Mouse (Mus musculus): Measurements from ENCODE around the gene Dstn. TPM values are rescaled to one million over a fixed set of nuclear protein-coding genes. Genes with fewer than 3 reads are reported as not detected.

Dstn gene
- polyA plus RNA-seq, 1 experiment, result 275 TPM

DNA sequence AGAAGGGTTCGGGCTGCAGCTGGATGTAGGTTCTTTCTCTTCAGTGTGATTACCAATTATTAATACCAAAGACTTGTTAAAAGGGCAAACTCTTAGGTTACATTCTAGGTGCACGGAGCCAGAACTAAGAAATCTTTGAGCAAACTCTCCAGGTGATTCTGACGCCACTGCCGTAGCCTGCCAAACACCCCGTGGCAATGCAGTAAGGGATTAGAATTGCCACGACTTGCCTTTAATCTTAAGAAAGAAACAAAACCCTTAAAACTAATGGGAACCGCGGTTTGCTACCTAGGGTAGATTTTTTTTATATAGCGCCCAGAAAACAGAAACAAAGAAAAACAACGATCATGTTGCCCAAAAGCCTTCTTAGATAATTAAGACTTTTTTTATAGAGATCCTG, 899 bp upstream of the Dstn start:
- DNase-seq (ENCODE audit: low read depth, low spot score), result no peak
- 5% methylated on average over 10 of the region's 10 CpGs for WGBS

GRCm38 (mm10) chr2:143915600-143916135, 548 bp downstream of the Dstn start:
- under 1% methylated on average over 32 of the region's 32 CpGs for WGBS
- DNase-seq (ENCODE audit: low read depth, low spot score), result no peak

DNA sequence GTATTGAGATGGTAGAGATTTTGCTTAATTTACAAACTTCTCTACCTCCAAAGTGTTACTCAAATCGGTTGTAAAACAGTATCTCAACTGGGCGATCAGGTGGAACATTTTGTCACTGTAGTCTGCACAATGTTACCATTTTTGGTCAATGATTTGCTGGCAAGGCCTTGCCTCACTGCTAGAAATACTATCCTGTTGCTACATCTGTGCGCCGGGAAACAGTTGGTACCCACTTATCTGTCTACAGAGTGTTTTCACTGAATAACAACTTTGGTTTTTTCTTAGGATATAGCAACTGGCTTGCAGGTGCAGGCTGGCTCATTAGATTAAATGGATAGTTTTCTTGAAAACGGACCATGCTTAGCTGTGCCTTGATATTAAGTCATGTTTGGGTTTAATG, 1.1 kb downstream of the Dstn start:
- DNase-seq (ENCODE audit: low read depth, low spot score), result no peak
- WGBS, result 2% methylated on average over 5 of the region's 5 CpGs

GRCm38 (mm10) chr2:143917622-143918021, 2.5 kb downstream of the Dstn start:
- DNase-seq (ENCODE audit: low read depth, low spot score), result no peak
- 21% methylated on average over 5 of the region's 5 CpGs for WGBS

- no peak for DNase-seq (ENCODE audit: low read depth, low spot score)
- WGBS, result 29% methylated on average over 4 of the region's 4 CpGs
Measured at GRCm38 (mm10) chr2:143918831-143919502, 3.8 kb downstream of the Dstn start.

- DNase-seq (ENCODE audit: low read depth, low spot score), result no peak
- WGBS, result 16% methylated on average over 7 of the region's 7 CpGs
Measured at GRCm38 (mm10) chr2:143924085-143924484, 9.0 kb downstream of the Dstn start.

GRCm38 (mm10) chr2:143925826-143926225, 10.7 kb downstream of the Dstn start:
- WGBS, result 85% methylated on average over 6 of the region's 6 CpGs
- DNase-seq (ENCODE audit: low read depth, low spot score), result no peak

- WGBS, result 13% methylated on average over 3 of the region's 3 CpGs
- no peak for DNase-seq (ENCODE audit: low read depth, low spot score)
Measured at GRCm38 (mm10) chr2:143929607-143930311, 14.6 kb downstream of the Dstn start.

DNA sequence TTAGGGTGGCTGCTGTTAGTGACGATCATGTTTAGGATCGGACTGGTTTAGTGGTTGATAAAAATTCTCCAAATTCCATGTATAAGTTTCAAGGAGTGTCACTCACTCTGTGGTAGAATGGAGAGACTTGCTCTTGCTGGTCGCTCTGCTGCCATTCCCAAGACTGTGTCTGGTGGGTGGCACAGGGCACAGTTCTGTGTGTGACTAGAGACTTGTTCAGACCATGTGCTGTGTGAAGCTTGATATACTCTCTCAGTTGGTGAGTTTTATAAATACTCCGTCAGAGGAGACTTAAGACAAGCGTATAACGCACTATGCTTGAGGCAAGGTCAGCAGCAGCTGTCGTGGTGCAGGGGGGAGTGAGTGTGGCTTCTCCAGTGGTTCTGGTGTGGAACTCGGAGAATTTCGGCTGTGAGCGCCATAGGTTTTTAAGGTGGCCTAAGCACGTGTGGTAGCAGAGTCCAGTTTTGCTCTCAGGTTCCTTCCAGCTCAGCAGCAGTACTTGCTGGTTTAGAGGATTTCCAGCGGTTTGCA, 17.3 kb downstream of the Dstn start:
- DNase-seq (ENCODE audit: low read depth, low spot score), result no peak
- 72% methylated on average over 12 of the region's 12 CpGs for WGBS

DNA sequence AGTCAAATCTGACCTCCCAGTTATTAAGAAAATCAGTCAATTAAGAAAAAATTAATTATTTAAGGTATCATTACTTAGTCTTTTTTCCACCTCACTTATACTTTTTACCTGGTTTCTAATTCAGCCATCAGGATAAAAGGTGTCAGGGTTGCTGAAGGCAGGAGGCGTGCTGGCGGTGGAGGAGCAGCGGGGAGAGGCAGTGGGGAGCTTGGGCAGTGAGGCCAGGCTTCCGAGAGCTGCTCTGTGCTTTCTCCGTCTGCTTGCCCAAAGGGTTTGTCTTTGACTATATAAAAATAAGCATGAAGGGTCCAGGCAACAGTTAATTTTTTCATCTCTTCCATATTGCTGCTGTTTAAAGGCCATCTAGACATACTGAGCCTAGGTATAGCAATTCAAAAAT, 18.4 kb downstream of the Dstn start:
- WGBS, result 88% methylated on average over 5 of the region's 5 CpGs

DNA sequence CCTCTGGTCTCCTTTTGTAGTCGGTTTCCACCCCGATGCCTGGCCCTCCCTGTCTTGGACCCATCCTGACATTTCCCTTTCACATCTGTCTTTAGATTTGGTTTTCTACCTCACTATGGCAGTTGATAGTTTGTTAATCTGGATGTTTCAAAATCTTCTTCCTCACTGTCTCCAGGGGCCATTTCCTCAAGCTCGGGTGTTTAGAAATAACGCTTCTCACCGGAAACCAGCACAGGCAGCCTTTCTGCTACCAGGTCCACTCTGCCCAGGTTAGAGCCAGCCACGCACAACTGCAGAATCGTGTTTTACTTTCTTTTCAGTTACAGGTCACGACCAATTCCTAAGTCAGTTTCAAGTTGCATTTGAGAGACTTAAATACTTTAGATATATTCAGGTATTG, 19.3 kb downstream of the Dstn start:
- DNase-seq (ENCODE audit: low read depth, low spot score), result no peak
- 79% methylated on average over 8 of the region's 8 CpGs for WGBS

More for the DNA sequence above, 18.4 kb downstream of the Dstn start:
- DNase-seq (ENCODE audit: low read depth, low spot score), result no peak

- WGBS, result 47% methylated on average over 2 of the region's 2 CpGs
- DNase-seq (ENCODE audit: low read depth, low spot score), result no peak
Measured at GRCm38 (mm10) chr2:143937861-143938260, 22.7 kb downstream of the Dstn start.

GRCm38 (mm10) chr2:143940406-143940805, 25.3 kb downstream of the Dstn start:
- DNase-seq (ENCODE audit: low read depth, low spot score), result no peak
- WGBS, result 92% methylated on average over 5 of the region's 5 CpGs

DNA sequence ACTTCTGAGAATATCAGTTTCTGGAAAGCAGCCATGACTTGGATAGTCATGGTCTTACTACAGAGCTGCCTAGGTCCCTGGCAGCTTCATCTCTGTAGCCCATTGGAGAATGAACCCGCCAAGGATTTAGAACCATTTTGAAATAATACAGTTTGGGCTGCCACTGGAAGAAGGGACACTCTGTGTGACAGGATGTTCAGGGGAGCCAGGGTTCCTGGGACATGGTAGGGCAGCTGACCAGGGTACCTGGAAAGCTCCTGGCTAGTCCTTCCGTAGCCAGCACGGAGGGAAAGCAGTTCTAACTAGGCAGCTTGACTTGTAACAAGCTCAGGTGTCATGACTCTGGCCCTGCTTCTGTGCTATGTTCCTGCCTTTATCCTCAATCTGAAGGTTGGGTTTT, 29.7 kb downstream of the Dstn start:
- DNase-seq (ENCODE audit: low read depth, low spot score), result no peak
- WGBS, result 90% methylated on average over 3 of the region's 3 CpGs

DNA sequence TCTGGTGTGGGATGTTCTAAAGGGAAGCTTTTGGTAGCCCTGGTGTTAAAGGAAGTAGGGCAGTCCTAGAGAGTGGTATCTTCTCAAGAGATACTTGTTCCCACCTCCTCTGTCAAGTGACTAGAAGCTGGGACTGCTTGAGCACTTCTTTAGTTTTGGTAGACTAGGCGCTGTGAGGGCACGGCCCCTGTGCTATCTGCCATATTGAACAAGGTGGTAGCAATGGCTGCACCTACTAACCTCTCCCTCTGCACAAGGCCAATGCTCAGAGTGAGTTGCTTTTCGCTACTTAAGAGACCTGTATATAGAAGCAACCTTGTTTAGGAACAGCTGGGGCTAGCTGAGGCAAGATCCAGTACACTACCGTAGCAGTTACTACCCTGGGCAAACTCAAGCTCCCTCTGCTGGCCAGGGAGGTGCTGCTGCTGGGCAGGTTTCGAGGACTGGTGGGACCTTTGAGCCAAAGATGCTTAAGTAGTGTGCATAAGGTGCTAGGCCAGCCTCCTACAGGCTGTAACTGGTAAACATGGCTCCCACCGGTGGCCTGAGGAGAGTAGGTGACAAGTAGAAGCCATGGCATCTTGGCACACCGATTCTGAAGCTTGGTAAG, 30.5 kb downstream of the Dstn start:
- peak; percentile 54 for DNase-seq (ENCODE audit: low read depth, low spot score)
- 64% methylated on average over 7 of the region's 7 CpGs for WGBS

DNA sequence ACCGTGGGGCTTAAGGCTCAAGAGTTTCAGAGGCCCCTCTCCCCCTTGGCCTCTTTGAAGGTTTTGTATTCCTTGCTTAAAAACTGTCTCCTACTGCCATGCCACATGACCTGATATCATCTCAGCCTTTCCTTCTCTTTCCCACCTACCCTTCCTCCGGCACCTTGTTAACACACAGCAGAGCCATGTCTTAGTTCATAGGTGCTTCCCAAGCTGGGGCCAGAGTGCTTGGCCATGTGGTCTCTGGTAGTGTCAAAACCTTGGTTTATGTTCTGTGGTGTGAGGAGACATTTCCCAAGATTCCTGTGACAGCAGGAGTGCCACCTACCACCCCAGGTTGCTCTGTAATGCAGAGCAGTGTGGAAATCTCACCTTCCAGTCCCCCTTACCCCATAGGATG, 31.3 kb downstream of the Dstn start:
- WGBS, result 73% methylated on average over 2 of the region's 2 CpGs
- DNase-seq (ENCODE audit: low read depth, low spot score), result no peak

GRCm38 (mm10) chr2:143947981-143948380, 32.9 kb downstream of the Dstn start:
- no peak for DNase-seq (ENCODE audit: low read depth, low spot score)
- WGBS, result 74% methylated on average over 3 of the region's 3 CpGs

- 82% methylated on average over 4 of the region's 4 CpGs for WGBS
- DNase-seq (ENCODE audit: low read depth, low spot score), result no peak
Measured at GRCm38 (mm10) chr2:143948416-143948815, 33.3 kb downstream of the Dstn start.

DNA sequence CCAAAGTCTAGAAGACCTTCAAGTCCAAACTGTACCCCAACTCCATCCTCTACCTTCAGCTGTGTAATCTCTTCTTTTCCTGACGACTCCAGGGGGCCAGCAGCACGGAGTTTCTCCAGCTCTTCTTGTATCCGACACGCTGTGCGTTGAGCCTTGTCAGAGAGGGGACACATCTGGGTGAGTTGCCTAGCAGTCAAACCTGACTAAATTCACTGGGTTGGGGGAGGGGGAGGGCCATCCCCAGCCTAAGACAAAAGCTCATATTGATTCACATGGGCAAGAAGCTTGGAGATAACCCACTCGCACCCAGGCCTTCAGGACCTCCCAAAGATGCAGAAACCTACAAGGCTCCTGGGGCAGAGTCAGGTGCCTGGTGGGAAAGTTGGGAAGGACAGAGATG, 34.1 kb downstream of the Dstn start:
- WGBS, result 93% methylated on average over 6 of the region's 6 CpGs

GRCm38 (mm10) chr2:143950290-143951027, 35.3 kb downstream of the Dstn start:
- no peak for DNase-seq (ENCODE audit: low read depth, low spot score)

More for the DNA sequence above, 34.1 kb downstream of the Dstn start:
- DNase-seq (ENCODE audit: low read depth, low spot score), result no peak

More at GRCm38 (mm10) chr2:143950290-143951027, 35.3 kb downstream of the Dstn start:
- 86% methylated on average over 5 of the region's 5 CpGs for WGBS
